Mouse (Mus musculus): ENCODE measurements around the gene Rnf216. TPM values are rescaled to one million over a fixed set of nuclear protein-coding genes. Genes with fewer than 3 reads are reported as not detected.
A peak's percentile ranks its signal among the peaks of the same experiment; 100 is the strongest.

Rnf216 gene
- polyA plus RNA-seq, 1 experiment from 2014 or later: 27.2 TPM

- WGBS: 90% methylated on average over 14 of the region's 14 CpGs
- H3K27ac ChIP-seq (ENCODE audit: low read depth, low read length): no peak overlapping the region
- H3K27me3 ChIP-seq (replicated peaks; ENCODE audit: control insufficient read depth, insufficient read depth, low read length): no peaks in the 10 kb centered on the region
- no peak overlapping the region for H3K9ac ChIP-seq (ENCODE audit: low read depth, low read length)
- no peaks in the 10 kb centered on the region for H3K36me3 ChIP-seq (ENCODE audit: control insufficient read depth, insufficient read depth, low read length)
- H3K4me2 ChIP-seq (ENCODE audit: low read length): no peak overlapping the region
- H3K4me3 ChIP-seq (ENCODE audit: low read length): no peak overlapping the region
- no peak for ATAC-seq
- no peaks in the 10 kb centered on the region for H3K9me3 ChIP-seq (ENCODE audit: control insufficient read depth, low read length)
- peaks cover 9% of the 10 kb centered on the region for H3K4me1 ChIP-seq (ENCODE audit: control insufficient read depth, insufficient read depth, low read depth, low read length)
Measured at GRCm38 (mm10) chr5:142958464-142958863, 154.3 kb downstream of the Rnf216 start.

- H3K9ac ChIP-seq (ENCODE audit: low read depth, low read length): no peak overlapping the region
- H3K9me3 ChIP-seq (ENCODE audit: control insufficient read depth, low read length): no peaks in the 10 kb centered on the region
- WGBS: 62% methylated on average over 6 of the region's 6 CpGs
- no peak overlapping the region for H3K4me2 ChIP-seq (ENCODE audit: low read length)
- no peak for ATAC-seq
- H3K4me1 ChIP-seq (ENCODE audit: control insufficient read depth, insufficient read depth, low read depth, low read length): peaks cover 3% of the 10 kb centered on the region
- no peaks in the 10 kb centered on the region for H3K36me3 ChIP-seq (ENCODE audit: control insufficient read depth, insufficient read depth, low read length)
- no peak overlapping the region for H3K4me3 ChIP-seq (ENCODE audit: low read length)
- no peak overlapping the region for H3K27ac ChIP-seq (ENCODE audit: low read depth, low read length)
- no peaks in the 10 kb centered on the region for H3K27me3 ChIP-seq (replicated peaks; ENCODE audit: control insufficient read depth, insufficient read depth, low read length)
Measured at GRCm38 (mm10) chr5:142956956-142957703, 155.7 kb downstream of the Rnf216 start.

DNA sequence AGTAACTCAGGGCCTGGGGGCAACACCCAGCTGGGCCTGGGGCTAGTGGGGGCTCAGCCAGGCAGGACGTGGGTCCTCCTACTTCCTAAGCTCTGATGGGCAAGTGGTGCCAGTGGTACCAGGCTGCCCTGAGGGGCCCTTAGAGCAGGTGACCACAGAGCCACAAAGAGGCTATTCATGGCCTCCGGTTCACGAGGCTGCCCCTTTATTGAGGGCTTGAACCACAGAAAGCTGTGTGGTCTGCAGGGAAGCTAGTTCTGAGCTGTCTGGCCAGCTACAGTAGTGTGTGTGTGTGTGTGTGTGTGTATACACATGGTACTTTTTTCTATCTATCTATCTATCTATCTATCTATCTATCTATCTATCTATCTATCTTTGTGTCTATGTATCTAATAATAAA lies 159.2 kb downstream of the Rnf216 start:
- no peak overlapping the region for H3K4me2 ChIP-seq (ENCODE audit: low read length)
- H3K27me3 ChIP-seq (replicated peaks; ENCODE audit: control insufficient read depth, insufficient read depth, low read length): no peaks in the 10 kb centered on the region
- H3K9ac ChIP-seq (ENCODE audit: low read depth, low read length): no peak overlapping the region
- no peaks in the 10 kb centered on the region for H3K36me3 ChIP-seq (ENCODE audit: control insufficient read depth, insufficient read depth, low read length)
- no peak overlapping the region for H3K27ac ChIP-seq (ENCODE audit: low read depth, low read length)
- ATAC-seq: no peak
- no peaks in the 10 kb centered on the region for H3K9me3 ChIP-seq (ENCODE audit: control insufficient read depth, low read length)
- no peak overlapping the region for H3K4me3 ChIP-seq (ENCODE audit: low read length)
- WGBS: 68% methylated on average over 3 of the region's 3 CpGs
- no peaks in the 10 kb centered on the region for H3K4me1 ChIP-seq (ENCODE audit: control insufficient read depth, insufficient read depth, low read depth, low read length)

DNA sequence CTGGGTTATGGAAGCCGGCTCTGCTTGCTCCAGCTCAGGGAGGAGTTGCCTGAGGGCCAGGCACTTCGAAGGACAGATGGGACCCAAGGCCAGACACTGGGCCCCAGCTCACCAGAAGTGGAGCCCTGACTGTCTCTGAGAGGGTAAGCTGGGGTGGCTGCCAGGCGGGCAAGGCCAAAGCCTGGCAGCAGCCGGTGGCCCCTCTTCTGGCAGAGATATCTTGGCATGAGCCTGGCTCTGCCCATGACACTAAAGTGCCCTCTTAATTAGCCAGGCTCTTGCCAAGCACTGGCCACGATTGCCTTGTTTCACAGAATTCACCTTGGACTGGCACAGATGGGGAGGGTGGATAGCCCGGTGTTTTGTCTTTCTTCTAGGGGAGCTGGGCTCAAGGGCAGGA lies 162.4 kb downstream of the Rnf216 start:
- Histone ChIP-seq H3K9ac (ENCODE audit: low read depth, low read length) (no peak overlapping the region), H3K9me3 (ENCODE audit: control insufficient read depth, low read length) (no peaks in the 10 kb centered on the region), H3K27me3 (replicated peaks; ENCODE audit: control insufficient read depth, insufficient read depth, low read length) (no peaks in the 10 kb centered on the region), H3K36me3 (ENCODE audit: control insufficient read depth, insufficient read depth, low read length) (no peaks in the 10 kb centered on the region), H3K4me1 (ENCODE audit: control insufficient read depth, insufficient read depth, low read depth, low read length) (no peaks in the 10 kb centered on the region), H3K4me3 (ENCODE audit: low read length) (no peak overlapping the region), H3K4me2 (ENCODE audit: low read length) (no peak overlapping the region), H3K27ac (ENCODE audit: low read depth, low read length) (no peak overlapping the region)
- 57% methylated on average over 6 of the region's 6 CpGs for WGBS
- ATAC-seq: peak; percentile 70

DNA sequence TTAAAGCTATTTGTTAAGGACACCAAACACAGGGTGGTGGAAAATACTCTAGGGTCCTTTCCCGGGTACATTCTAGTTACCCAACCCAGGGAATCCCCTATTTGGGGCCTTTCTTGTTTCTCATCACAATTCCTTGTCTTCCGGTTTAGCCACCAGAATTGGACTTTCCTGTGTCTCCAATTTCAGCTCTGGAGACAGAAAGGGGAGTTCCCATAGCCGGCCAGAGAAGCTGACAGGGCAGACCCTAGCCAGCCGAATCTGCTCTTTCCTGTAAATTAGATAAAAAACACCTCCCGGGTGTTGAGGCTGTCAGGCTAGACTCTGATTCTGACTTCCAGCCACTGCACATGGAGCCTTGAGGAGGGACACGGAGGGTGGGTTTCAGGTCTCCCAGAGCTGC lies 163.2 kb downstream of the Rnf216 start:
- no peak overlapping the region for H3K4me2 ChIP-seq (ENCODE audit: low read length)
- 62% methylated on average over 6 of the region's 6 CpGs for WGBS
- ATAC-seq: no peak

DNA sequence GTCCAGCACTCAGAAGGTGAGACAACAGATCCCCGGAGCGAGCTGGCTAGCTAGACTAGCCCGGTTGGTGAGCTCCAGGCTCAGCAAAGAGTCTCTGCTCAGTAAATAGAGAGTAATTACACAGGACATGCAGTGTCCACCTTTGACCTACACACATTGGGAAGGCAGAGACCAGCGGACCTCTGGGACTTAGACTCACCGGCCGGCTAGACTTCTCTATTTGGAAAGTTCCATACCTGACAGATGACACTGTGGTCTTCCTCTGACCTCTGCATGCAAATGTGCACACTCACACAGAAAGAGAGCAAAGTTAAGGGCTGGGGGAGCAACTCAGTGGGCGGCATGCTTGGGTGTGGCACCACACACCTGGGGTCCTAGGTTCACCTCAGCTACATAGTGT lies 165.3 kb downstream of the Rnf216 start:
- WGBS: 75% methylated on average over 7 of the region's 7 CpGs
- Histone ChIP-seq H3K27ac (ENCODE audit: low read depth, low read length) (no peak overlapping the region), H3K4me1 (ENCODE audit: control insufficient read depth, insufficient read depth, low read depth, low read length) (no peaks in the 10 kb centered on the region), H3K4me2 (ENCODE audit: low read length) (no peak overlapping the region), H3K9me3 (ENCODE audit: control insufficient read depth, low read length) (no peaks in the 10 kb centered on the region), H3K9ac (ENCODE audit: low read depth, low read length) (no peak overlapping the region), H3K4me3 (ENCODE audit: low read length) (no peak overlapping the region), H3K27me3 (replicated peaks; ENCODE audit: control insufficient read depth, insufficient read depth, low read length) (no peaks in the 10 kb centered on the region), H3K36me3 (ENCODE audit: control insufficient read depth, insufficient read depth, low read length) (no peaks in the 10 kb centered on the region)
- no peak for ATAC-seq

More for the DNA sequence above, 163.2 kb downstream of the Rnf216 start:
- Histone ChIP-seq H3K4me3 (ENCODE audit: low read length) (no peak overlapping the region), H3K4me1 (ENCODE audit: control insufficient read depth, insufficient read depth, low read depth, low read length) (no peaks in the 10 kb centered on the region), H3K27me3 (replicated peaks; ENCODE audit: control insufficient read depth, insufficient read depth, low read length) (no peaks in the 10 kb centered on the region), H3K9me3 (ENCODE audit: control insufficient read depth, low read length) (no peaks in the 10 kb centered on the region), H3K36me3 (ENCODE audit: control insufficient read depth, insufficient read depth, low read length) (no peaks in the 10 kb centered on the region), H3K9ac (ENCODE audit: low read depth, low read length) (no peak overlapping the region), H3K27ac (ENCODE audit: low read depth, low read length) (no peak overlapping the region)

DNA sequence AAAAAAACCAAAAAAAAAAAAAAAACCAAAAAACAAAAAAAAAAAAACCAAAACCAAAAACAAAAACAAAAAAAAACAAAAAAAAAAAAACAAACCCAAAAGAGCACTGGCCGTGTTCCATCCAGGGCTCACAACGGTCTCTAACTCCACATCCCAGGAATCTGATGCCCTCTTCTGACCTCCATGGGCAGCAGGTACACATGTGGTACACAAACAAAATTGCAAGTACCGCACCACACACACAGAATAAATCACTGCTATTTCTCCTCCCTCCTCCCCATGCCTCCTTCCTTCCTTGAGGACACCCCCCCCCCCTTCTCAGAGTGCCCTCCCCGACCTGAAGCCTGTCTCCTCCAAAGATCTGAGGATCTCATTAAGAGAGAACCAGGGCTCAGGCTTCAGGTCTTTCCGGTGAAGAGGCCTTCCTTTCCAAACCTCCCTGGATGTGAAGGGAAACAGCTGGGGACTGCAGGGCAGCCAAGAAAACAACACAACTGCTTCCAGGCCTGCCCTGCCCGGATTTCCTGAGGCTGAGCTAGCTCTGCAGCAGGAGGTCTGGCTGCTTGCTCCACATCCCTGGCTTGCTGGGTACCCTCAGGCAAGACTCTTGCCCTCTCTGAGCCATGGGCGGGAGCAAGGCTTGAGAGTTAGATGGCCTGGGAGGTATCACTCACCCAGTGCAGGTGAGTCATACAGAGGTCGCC lies 167.7 kb downstream of the Rnf216 start:
- WGBS: 71% methylated on average over 8 of the region's 8 CpGs

More for the DNA sequence above, 167.7 kb downstream of the Rnf216 start:
- Histone ChIP-seq H3K27ac (ENCODE audit: low read depth, low read length) (no peak overlapping the region), H3K4me2 (ENCODE audit: low read length) (no peak overlapping the region), H3K36me3 (ENCODE audit: control insufficient read depth, insufficient read depth, low read length) (no peaks in the 10 kb centered on the region), H3K9ac (ENCODE audit: low read depth, low read length) (no peak overlapping the region), H3K4me1 (ENCODE audit: control insufficient read depth, insufficient read depth, low read depth, low read length) (no peaks in the 10 kb centered on the region), H3K4me3 (ENCODE audit: low read length) (no peak overlapping the region), H3K27me3 (replicated peaks; ENCODE audit: control insufficient read depth, insufficient read depth, low read length) (no peaks in the 10 kb centered on the region), H3K9me3 (ENCODE audit: control insufficient read depth, low read length) (no peaks in the 10 kb centered on the region)
- ATAC-seq: no peak

Small RNAs within 50 kb of the gene (microRNA-seq; reads per million reads assigned to microRNA genes)
- gene Gm44405: not detected

Other genes with a start within 250 kb of the Rnf216 start
- gene Fbxl18, start 217.6 kb downstream of the Rnf216 start, polyA plus RNA-seq (2015; fragmentation: Nextera tagmentation; extraction: Ambion mirVana): 29.7 and 32.9 TPM in 2 replicates
- gene Actb, start 206.2 kb downstream of the Rnf216 start, polyA plus RNA-seq (2015; fragmentation: Nextera tagmentation; extraction: Ambion mirVana): 11,512 and 13,219 TPM in 2 replicates
- 478 and 522 TPM in 2 replicates for gene Fscn1, start 152.7 kb downstream of the Rnf216 start, polyA plus RNA-seq (2015; fragmentation: Nextera tagmentation; extraction: Ambion mirVana)
- gene Olfr718-ps1, start 34.6 kb upstream of the Rnf216 start, polyA plus RNA-seq (2015; fragmentation: Nextera tagmentation; extraction: Ambion mirVana): 0.02 TPM in 1 of 2 replicates, not detected in the other
- gene Rbak, start 67.8 kb upstream of the Rnf216 start, polyA plus RNA-seq (2015; fragmentation: Nextera tagmentation; extraction: Ambion mirVana): 9.6 and 11.4 TPM in 2 replicates
- not detected in 2 replicates for gene Spdye4b, start 68.0 kb upstream of the Rnf216 start, polyA plus RNA-seq (2015; fragmentation: Nextera tagmentation; extraction: Ambion mirVana)
- not detected in 2 replicates for gene Spdye4a, start 113.9 kb upstream of the Rnf216 start, polyA plus RNA-seq (2015; fragmentation: Nextera tagmentation; extraction: Ambion mirVana)
- gene Zfp12, start 122.2 kb upstream of the Rnf216 start, polyA plus RNA-seq (2015; fragmentation: Nextera tagmentation; extraction: Ambion mirVana): 16.4 and 20.5 TPM in 2 replicates
- gene Zfp316, start 157.0 kb upstream of the Rnf216 start, polyA plus RNA-seq (2015; fragmentation: Nextera tagmentation; extraction: Ambion mirVana): 3.3 and 7.2 TPM in 2 replicates
- 0.16 and 0.31 TPM in 2 replicates for gene Zfp853, start 180.6 kb upstream of the Rnf216 start, polyA plus RNA-seq (2015; fragmentation: Nextera tagmentation; extraction: Ambion mirVana)
- gene E130309D02Rik, start 202.4 kb upstream of the Rnf216 start, polyA plus RNA-seq (2015; fragmentation: Nextera tagmentation; extraction: Ambion mirVana): 24.9 and 28.2 TPM in 2 replicates
- gene Zdhhc4, start 216.3 kb upstream of the Rnf216 start, polyA plus RNA-seq (2015; fragmentation: Nextera tagmentation; extraction: Ambion mirVana): 75.9 and 77.0 TPM in 2 replicates
- gene Grid2ip, start 244.3 kb upstream of the Rnf216 start, polyA plus RNA-seq (2015; fragmentation: Nextera tagmentation; extraction: Ambion mirVana): 0.42 and 0.51 TPM in 2 replicates

All from hindbrain, embryonic 16.5 days (tissue).